Mouse (Mus musculus) midbrain, embryonic 13.5 days (tissue): ENCODE data around the gene Slc7a11. TPM values are rescaled to one million over a fixed set of nuclear protein-coding genes. Genes with fewer than 3 reads are reported as not detected.

Experiments
- ATAC-seq: fragments of 200-750 bp; cut with Nextera tagmentation; 2 replicates; pipeline ENCODE4 v1.8.0; 2017; ENCODE audit warnings: mild to moderate bottlenecking, moderate TSS enrichment, moderate library complexity
- H3K27ac ChIP-seq: fragments of 300-500 bp; sonication (generic); 2 replicates; pipeline ENCODE4 v1.5.1; 2015; ENCODE audit warnings: inconsistent platforms, mild to moderate bottlenecking, moderate library complexity
- H3K27me3 ChIP-seq: fragments of 300-500 bp; sonication (generic); 2 replicates; pipeline ENCODE4 v1.6.1; 2015; ENCODE audit warnings: mild to moderate bottlenecking, inconsistent platforms
- H3K36me3 ChIP-seq: fragments of 300-500 bp; sonication (generic); 2 replicates; pipeline ENCODE4 v1.6.1; 2015; ENCODE audit warnings: mild to moderate bottlenecking, inconsistent platforms
- H3K4me1 ChIP-seq: fragments of 300-500 bp; sonication (generic); replicated peaks from 2 replicates; pipeline ENCODE4 v1.6.1; 2015; ENCODE audit warnings: inconsistent platforms
- H3K4me2 ChIP-seq: fragments of 300-500 bp; sonication (generic); replicated peaks from 2 replicates; pipeline ENCODE4 v1.6.1; 2015; ENCODE audit warnings: moderate library complexity, mild to moderate bottlenecking, inconsistent platforms
- H3K4me3 ChIP-seq: fragments of 300-500 bp; sonication (generic); replicated peaks from 2 replicates; pipeline ENCODE4 v1.5.1; 2015; ENCODE audit warnings: mild to moderate bottlenecking, inconsistent platforms
- H3K9ac ChIP-seq: fragments of 300-500 bp; sonication (generic); replicated peaks from 2 replicates; pipeline ENCODE4 v1.6.1; 2015; ENCODE audit warnings: mild to moderate bottlenecking, inconsistent platforms
- H3K9me3 ChIP-seq: fragments of 300-500 bp; sonication (generic); 2 replicates; pipeline ENCODE4 v1.6.1; 2016; ENCODE audit warnings: mild to moderate bottlenecking, inconsistent platforms
- WGBS: fragments of 180-500 bp; shearing (Covaris S2); methylation state at CpG from one replicate; pipeline ENCODE4 v1.1.7; 2015; 5-methylcytosine and 5-hydroxymethylcytosine counted together
- polyA plus RNA-seq: library from polyadenylated mRNA; unstranded; fragments of >200 nt; fragmentation: Nextera tagmentation; extraction: Ambion mirVana; gene quantifications from 2 replicates; pipeline ENCODE4 v1.2.1, GENCODE M21; 2015

Slc7a11 gene
- polyA plus RNA-seq, 1 experiment from 2014 or later = 1.7 TPM

DNA sequence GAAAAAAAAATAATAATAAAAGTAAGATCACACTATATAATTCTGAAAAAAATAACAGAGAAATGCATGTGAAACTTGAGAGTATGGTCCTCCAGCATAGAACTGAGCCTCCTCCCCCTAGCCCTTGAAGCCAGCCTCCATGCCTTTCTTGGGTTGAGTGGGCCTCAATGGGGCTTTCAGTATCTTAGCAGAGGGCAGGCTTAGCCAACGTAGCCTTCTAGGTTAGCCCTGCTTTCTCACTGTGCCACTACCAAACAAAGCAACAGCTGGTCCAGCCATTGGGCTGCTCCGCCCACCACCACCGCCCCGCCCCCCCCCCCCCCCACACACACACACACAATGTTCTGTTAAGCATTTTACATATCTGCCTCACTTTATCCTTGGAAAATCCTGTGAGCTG lies 56.1 kb downstream of the Slc7a11 start:
- no peaks in the 10 kb centered on the region for H3K36me3 ChIP-seq
- no peaks in the 10 kb centered on the region for H3K27me3 ChIP-seq
- H3K9me3 ChIP-seq = 0 out of 2 replicates have a peak, but pooled peaks cover 7% of the 10 kb centered on the region
- H3K27ac ChIP-seq = no peak overlapping the region
- 0 out of 2 replicates have a peak, but pooled peaks have one; percentile 49 for ATAC-seq
- H3K4me2 ChIP-seq = no peak overlapping the region
- H3K4me3 ChIP-seq = no peak overlapping the region
- H3K4me1 ChIP-seq = peaks cover 22% of the 10 kb centered on the region
- H3K9ac ChIP-seq = no peak overlapping the region
- WGBS = 2% methylated on average over 3 of the region's 4 CpGs

DNA sequence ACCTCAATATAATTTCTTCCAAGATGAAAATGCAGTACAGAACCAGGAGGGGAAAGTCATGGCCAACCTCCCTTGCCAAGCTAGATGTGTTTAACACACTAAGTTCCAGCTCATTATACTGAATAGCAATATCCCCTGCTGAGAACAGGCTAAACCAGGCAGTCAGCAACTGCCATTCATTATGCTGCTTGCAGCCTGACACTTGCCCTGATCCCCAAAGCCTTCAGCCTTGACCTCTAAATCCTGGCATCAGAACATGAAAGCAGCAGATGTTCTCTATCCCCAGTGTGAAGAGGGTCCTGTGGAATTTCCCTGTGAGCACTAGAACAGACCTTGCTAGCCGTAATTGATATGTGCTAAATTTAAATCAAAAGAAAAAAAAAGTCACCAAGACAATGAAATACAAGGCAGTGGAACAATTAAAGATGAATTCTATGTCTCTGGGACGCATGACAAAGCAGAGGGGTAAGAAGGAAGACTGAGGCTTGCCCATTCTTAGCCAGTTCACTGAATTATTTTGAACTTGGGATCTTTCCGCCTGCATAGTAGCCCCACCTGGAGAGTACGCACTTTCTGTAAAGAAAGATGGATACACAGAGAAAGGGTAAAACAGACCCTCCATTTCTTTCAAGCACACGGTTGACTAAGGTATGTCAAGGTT lies 56.7 kb downstream of the Slc7a11 start:
- Histone ChIP-seq H3K27me3 (no peaks in the 10 kb centered on the region), H3K27ac (0 out of 2 replicates have a peak overlapping the region, but pooled peaks have one; percentile 39), H3K36me3 (no peaks in the 10 kb centered on the region), H3K4me2 (no peak overlapping the region), H3K4me1 (peaks cover 26% of the 10 kb centered on the region), H3K9ac (no peak overlapping the region), H3K4me3 (no peak overlapping the region), H3K9me3 (0 out of 2 replicates have a peak, but pooled peaks cover 7% of the 10 kb centered on the region)
- peak; percentile 59 for ATAC-seq
- WGBS = 43% methylated on average over 5 of the region's 5 CpGs

DNA sequence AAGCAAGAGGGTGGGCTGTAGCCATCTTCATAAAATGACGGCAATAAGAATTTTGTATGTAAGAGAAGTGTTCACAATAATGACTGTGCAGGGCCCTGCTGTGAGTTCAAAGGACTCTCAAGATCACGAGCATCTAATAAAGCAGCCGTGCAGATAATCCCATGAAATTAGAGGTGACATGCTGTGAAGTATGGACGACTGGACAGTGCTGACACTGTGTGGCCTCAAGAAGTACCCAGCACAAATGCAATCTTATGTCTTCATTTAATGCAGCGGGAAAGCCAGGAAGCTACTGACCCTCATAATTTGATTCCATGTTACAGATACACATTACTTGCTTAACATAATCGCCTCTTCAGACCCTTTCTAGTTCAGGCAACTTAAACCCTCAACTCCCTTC lies 57.3 kb downstream of the Slc7a11 start:
- no peak overlapping the region for H3K4me3 ChIP-seq
- no peak overlapping the region for H3K4me2 ChIP-seq
- peaks cover 26% of the 10 kb centered on the region for H3K4me1 ChIP-seq
- no peaks in the 10 kb centered on the region for H3K36me3 ChIP-seq
- H3K27me3 ChIP-seq = no peaks in the 10 kb centered on the region
- WGBS = 18% methylated on average over 6 of the region's 6 CpGs
- peak; percentile 22; the same call in 1 of the 2 replicates for ATAC-seq
- H3K9me3 ChIP-seq = 0 out of 2 replicates have a peak, but pooled peaks cover 7% of the 10 kb centered on the region
- H3K9ac ChIP-seq = no peak overlapping the region
- no peak overlapping the region for H3K27ac ChIP-seq

DNA sequence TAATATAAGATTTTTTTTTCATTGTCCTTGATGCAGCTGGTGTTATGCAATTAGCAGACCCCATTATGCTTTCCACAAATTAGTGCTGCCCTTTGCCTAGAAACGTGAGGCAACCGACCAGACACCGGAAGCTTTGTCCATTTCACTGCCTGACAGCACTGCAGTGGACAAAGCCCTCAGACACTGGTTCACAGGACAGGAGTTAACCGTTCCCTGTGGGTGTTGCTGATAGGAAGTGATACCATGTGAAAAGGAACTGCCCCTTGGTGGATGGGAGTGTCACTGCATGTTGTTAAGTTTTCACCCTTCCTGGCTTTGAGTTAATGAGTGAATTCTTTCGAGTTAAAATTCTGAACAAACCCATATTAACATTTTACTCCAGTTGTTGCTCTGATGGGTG lies 60.7 kb downstream of the Slc7a11 start:
- H3K27me3 ChIP-seq = no peaks in the 10 kb centered on the region
- H3K27ac ChIP-seq = no peak overlapping the region
- ATAC-seq = no peak
- no peaks in the 10 kb centered on the region for H3K9me3 ChIP-seq
- H3K4me3 ChIP-seq = no peak overlapping the region
- H3K4me1 ChIP-seq = peaks cover 22% of the 10 kb centered on the region
- H3K9ac ChIP-seq = no peak overlapping the region
- H3K4me2 ChIP-seq = no peak overlapping the region
- WGBS = 27% methylated on average over 5 of the region's 5 CpGs
- H3K36me3 ChIP-seq = no peaks in the 10 kb centered on the region

DNA sequence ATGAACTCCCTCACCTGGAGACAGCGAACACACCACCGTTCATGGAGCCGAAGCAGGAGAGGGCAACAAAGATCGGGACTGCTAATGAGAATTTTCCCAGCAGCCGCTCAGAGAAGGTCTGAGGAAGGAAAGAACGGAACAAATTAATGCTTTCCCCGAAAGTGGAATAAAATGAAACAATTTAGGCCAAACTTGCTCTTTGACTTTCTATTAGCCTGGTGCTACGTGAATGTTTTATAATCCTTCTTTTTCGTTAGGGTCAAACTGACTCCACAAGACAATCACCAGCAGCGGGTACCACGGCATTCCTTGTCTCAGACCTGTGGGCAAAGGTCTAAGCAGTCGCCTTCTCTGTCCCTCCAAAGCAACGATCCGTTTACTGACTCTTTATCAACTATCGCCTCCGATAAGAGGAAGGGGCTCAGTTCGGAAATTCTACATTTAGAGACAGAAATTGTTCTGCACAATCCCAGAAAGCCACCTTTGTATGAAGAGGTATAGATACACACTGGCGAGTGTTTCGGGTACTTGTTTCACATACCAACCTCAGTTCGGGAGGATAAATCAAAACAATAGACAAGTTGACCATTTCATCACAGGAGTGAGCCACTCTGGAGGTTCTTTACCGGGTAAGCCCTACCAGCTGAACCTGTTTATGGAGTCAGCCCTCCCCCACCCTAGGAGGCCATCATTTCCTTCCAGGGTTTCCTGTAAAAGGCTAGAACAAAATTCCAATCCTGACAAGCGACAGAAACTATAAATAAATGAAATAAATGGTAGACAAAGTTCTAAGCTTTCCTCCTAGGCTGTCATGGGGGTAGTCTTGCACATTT lies 61.3 kb downstream of the Slc7a11 start:
- Histone ChIP-seq H3K27me3 (no peaks in the 10 kb centered on the region), H3K9me3 (no peaks in the 10 kb centered on the region), H3K9ac (0 out of 2 replicates have a peak overlapping the region, but pooled peaks have one; percentile 19), H3K36me3 (no peaks in the 10 kb centered on the region), H3K4me1 (peaks cover 20% of the 10 kb centered on the region), H3K27ac (0 out of 2 replicates have a peak overlapping the region, but pooled peaks have one; percentile 39), H3K4me3 (peak overlapping the region; percentile 37), H3K4me2 (peak overlapping the region; percentile 50)
- ATAC-seq = peak; percentile 65
- WGBS = 34% methylated on average over 22 of the region's 22 CpGs

DNA sequence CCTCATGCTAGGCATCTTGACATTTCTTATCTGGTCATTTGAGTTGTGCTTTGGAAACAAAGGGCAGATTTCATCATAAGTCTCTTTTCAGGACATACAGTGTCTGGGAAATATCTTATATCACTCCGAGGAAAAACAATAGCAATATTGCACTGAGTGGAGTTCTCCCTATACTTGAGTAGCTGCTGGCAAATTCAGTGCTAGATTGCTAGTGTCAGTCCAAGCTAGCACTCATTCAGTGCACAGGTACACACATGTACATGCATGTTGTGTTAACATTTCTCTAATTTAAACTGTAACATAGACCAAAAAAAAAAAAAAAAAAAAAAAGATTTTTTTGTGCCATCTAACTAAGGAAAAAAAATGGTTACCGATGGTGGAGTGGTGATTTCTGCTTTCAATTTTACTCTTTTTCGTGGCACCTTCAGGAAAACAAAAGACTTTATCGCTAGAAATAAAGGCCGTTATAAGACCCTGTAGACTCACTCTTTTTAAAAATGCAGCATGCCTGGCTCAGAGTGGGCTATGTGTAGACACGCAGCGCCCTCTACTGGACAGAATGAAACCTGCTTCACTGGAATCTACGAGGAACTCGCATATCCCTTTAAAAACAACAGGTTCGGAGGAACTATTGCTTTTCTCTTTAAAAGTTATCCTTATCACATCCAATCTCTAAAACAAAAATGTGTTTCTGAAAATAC lies 62.1 kb downstream of the Slc7a11 start:
- WGBS = 20% methylated on average over 10 of the region's 10 CpGs
- no peak overlapping the region for H3K27ac ChIP-seq
- peak overlapping the region; percentile 37 for H3K4me3 ChIP-seq
- peaks cover 15% of the 10 kb centered on the region for H3K4me1 ChIP-seq
- no peaks in the 10 kb centered on the region for H3K36me3 ChIP-seq
- H3K9ac ChIP-seq = no peak overlapping the region
- peak; percentile 80 for ATAC-seq
- peak overlapping the region; percentile 50 for H3K4me2 ChIP-seq
- no peaks in the 10 kb centered on the region for H3K9me3 ChIP-seq
- no peaks in the 10 kb centered on the region for H3K27me3 ChIP-seq

GRCm38 (mm10) chr3:50379942-50380341 lies 63.5 kb downstream of the Slc7a11 start:
- H3K4me3 ChIP-seq = no peak overlapping the region
- H3K9ac ChIP-seq = no peak overlapping the region
- no peak for ATAC-seq
- no peak overlapping the region for H3K27ac ChIP-seq
- H3K9me3 ChIP-seq = no peaks in the 10 kb centered on the region
- H3K4me1 ChIP-seq = peaks cover 9% of the 10 kb centered on the region; the same call in 1 of the 2 replicates
- no peak overlapping the region for H3K4me2 ChIP-seq
- H3K27me3 ChIP-seq = no peaks in the 10 kb centered on the region
- no peaks in the 10 kb centered on the region for H3K36me3 ChIP-seq
- 79% methylated on average over 8 of the region's 8 CpGs for WGBS

DNA sequence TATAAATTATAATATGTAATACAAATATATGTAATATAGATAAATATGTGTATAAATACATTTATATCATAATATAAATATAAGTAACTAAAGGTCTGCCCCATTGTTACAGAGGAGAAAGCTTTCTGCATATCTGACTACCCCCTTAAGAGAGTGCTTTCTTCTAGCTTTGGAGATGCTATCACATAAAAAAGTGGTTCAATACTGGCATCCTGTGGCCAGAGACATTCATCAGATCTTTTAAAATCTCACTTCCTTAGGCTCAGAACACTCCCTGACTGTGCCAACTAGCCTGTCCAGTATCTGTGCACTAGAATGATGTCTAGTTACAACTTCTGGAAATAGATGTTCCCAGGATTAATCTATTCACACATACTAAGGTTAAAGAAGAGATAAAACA lies 67.9 kb downstream of the Slc7a11 start:
- no peak for ATAC-seq
- Histone ChIP-seq H3K9ac (no peak overlapping the region), H3K27ac (no peak overlapping the region), H3K4me3 (no peak overlapping the region), H3K4me2 (no peak overlapping the region), H3K27me3 (no peaks in the 10 kb centered on the region), H3K9me3 (no peaks in the 10 kb centered on the region), H3K36me3 (no peaks in the 10 kb centered on the region), H3K4me1 (no peaks in the 10 kb centered on the region)

DNA sequence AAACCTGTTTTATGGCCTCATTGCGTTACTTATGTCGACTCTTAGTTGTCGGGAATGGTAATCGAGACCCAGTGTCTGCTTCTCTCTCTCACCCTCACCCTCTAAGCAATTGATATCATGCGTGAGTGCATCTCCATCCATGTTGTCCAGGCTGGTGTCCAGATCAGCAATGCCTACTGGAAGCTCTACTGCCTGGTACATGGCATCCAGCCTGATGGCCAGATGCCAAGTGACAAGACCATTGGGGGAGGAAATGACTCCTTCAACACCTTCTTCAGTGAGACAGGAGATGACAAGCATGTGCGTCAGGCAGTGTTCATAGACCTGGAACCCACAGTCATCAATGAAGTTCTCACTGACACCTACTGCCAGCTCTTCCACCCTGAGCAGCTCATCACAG lies 73.6 kb downstream of the Slc7a11 start:
- Histone ChIP-seq H3K36me3 (no peaks in the 10 kb centered on the region), H3K27me3 (no peaks in the 10 kb centered on the region), H3K27ac (no peak overlapping the region), H3K4me3 (no peak overlapping the region), H3K9ac (no peak overlapping the region), H3K4me1 (no peaks in the 10 kb centered on the region), H3K9me3 (no peaks in the 10 kb centered on the region), H3K4me2 (no peak overlapping the region)
- no peak for ATAC-seq
- WGBS = 96% methylated on average over 6 of the region's 6 CpGs

DNA sequence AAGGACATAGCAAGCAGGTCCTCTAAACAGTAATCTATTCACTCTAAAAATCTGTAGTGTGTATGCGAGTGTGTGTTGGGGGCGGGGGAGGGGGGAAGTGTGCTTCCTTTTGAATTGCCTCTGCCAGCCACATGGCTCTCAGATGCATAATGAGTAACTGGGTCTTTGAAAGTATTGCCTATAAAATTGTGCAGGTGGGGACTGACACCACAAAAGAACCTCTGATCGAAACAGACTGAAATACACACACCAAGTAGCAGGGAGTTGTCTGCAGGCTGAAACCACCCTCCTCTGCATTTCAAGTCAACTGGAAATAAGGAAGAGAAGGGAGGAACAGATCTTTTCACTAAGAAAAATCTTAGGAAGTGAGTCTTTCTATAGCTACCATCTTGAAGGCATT lies 76.2 kb downstream of the Slc7a11 start:
- no peaks in the 10 kb centered on the region for H3K9me3 ChIP-seq
- H3K4me2 ChIP-seq = no peak overlapping the region
- no peaks in the 10 kb centered on the region for H3K27me3 ChIP-seq
- H3K27ac ChIP-seq = no peak overlapping the region
- no peak for ATAC-seq
- 52% methylated on average over 3 of the region's 3 CpGs for WGBS
- H3K9ac ChIP-seq = no peak overlapping the region
- H3K4me1 ChIP-seq = no peaks in the 10 kb centered on the region
- H3K36me3 ChIP-seq = no peaks in the 10 kb centered on the region
- no peak overlapping the region for H3K4me3 ChIP-seq

DNA sequence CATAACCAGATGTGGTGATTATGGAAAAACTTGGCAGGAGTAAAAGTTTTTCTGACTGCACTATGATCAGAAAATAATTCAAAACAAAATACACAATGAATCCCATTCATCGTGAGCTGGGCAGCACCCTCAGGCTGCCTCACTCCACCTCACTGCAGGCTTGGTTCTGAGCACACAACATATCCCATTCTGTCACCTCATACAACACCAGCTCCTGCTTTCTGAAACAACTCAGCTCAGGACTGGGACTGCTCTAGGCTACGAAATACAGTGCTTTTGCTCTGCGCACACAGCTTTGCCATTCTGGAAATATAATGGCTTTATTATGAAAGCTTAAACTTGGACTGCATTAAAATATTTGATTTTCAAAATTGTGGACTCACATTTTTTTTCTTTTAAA lies 79.8 kb downstream of the Slc7a11 start:
- Histone ChIP-seq H3K36me3 (no peaks in the 10 kb centered on the region), H3K4me1 (no peaks in the 10 kb centered on the region), H3K27me3 (no peaks in the 10 kb centered on the region), H3K4me2 (no peak overlapping the region), H3K9me3 (no peaks in the 10 kb centered on the region), H3K9ac (no peak overlapping the region), H3K4me3 (no peak overlapping the region), H3K27ac (no peak overlapping the region)
- 90% methylated on average over 3 of the region's 3 CpGs for WGBS
- no peak for ATAC-seq

GRCm38 (mm10) chr3:50347081-50347480 lies 96.3 kb downstream of the Slc7a11 start:
- 81% methylated on average over 1 of the region's 1 CpGs for WGBS
- no peak for ATAC-seq
- Histone ChIP-seq H3K4me2 (no peak overlapping the region), H3K9me3 (no peaks in the 10 kb centered on the region), H3K27ac (no peak overlapping the region), H3K9ac (no peak overlapping the region), H3K27me3 (no peaks in the 10 kb centered on the region), H3K4me1 (no peaks in the 10 kb centered on the region), H3K36me3 (no peaks in the 10 kb centered on the region), H3K4me3 (no peak overlapping the region)
